Mouse (Mus musculus): ENCODE data around the gene Ctnnd2.

DNA sequence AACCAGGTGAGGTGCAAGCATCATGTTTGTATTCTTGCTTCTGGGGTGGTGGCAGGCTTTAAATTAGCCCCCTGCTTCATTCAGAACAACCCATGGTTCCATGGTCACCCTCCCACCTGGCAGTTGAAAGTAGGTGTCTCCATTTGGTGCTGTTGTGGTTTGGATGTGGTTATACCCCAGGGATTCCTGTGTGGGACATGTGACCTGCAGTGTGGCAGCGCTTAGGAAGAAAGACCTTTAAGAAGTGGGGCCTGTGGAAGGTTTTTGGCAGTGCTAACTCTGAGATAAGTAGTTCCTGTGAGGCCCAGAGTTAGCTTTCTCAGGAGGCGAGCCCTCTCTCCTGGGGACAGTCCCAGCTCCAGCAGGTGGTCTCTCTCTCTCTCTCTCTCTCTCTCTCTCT, 848.4 kb downstream of the Ctnnd2 start:
- TF ChIP-seq CTCF (IDR thresholded peaks at IDR 0.05; ENCODE audit: insufficient read depth, low read length) (no peak), POLR2A (IDR thresholded peaks at IDR 0.05; ENCODE audit: borderline replicate concordance, extremely low read depth, low read depth, low read length) (no peak)

All from lung, adult 2 months (tissue).